Mouse (Mus musculus) Patski (cell line): ENCODE data around the gene Sema3e. TPM values are rescaled to one million over a fixed set of nuclear protein-coding genes. Genes with fewer than 3 reads are reported as not detected.

ENCODE experiments used
- ATAC-seq: fragments of 100-300 bp; one replicate; pipeline ENCODE4 v1.8.0; 2021
- CTCF ChIA-PET: fragments of 350-600 bp; sonication (Branson Sonifier 250); formaldehyde crosslinking; loops from one replicate; lab custom pipeline; 2022; ENCODE audit warnings: inconsistent platforms; lab: Charles Lee
- POLR2A ChIA-PET: fragments of 350-600 bp; sonication (Branson Sonifier 250); formaldehyde crosslinking; loops from one replicate; lab custom pipeline; 2022; ENCODE audit warnings: antibody characterized with exemption, inconsistent platforms; lab: Charles Lee
- DNase-seq: peaks from one replicate; pipeline ENCODE4 v3.0.0-alpha.2; 2011; ENCODE audit warnings: low read depth, low spot score
- H3K27me3 ChIP-seq: fragments of 371-371 bp; one replicate; pipeline ENCODE4 v1.5.1; 2021
- CTCF ChIP-seq: fragments of 100-300 bp; IDR thresholded peaks from one replicate; pipeline ENCODE4 v1.5.1; 2021
- in situ Hi-C: fragments of 300-500 bp; cut with MboI; formaldehyde crosslinking; loops from 3 replicates; pipeline ENCODE4 v1.11.1; 2018; ENCODE audit warnings: low pct_unique_long_range_greater_than_20kb, mixed read lengths
- polyA plus RNA-seq: library from polyadenylated mRNA; unstranded; gene quantifications from one replicate; pipeline ENCODE4 v1.2.3, GENCODE M21; 2021

Sema3e gene
- polyA plus RNA-seq, 1 experiment from 2014 or later = 3.8 TPM

- no peak for TF ChIP-seq CTCF
- POLR2A ChIA-PET = no interaction called here
- DNase-seq (no peak), ATAC-seq (no peak)
- H3K27me3 ChIP-seq = no peaks in the 10 kb centered on the region
- CTCF ChIA-PET = interaction anchor here (1.5 to 2.1 kb wide), 2 partner anchors 9 to 10 kb away, joined by 3 to 6 read pairs; no protein-coding TSS in a partner anchor
- in situ Hi-C loops = no loop called here
These were observed 37.9 kb downstream of the Sema3e start for GRCm38 (mm10) chr5:14062918-14063481.

GRCm38 (mm10) chr5:14073152-14073551 is 48.1 kb downstream of the Sema3e start:
- CTCF ChIA-PET = interaction anchor here (0.7 to 1.6 kb wide), 3 partner anchors 10 to 101 kb away, joined by 3 read pairs; no protein-coding TSS in a partner anchor
- TF ChIP-seq CTCF = no peak
- POLR2A ChIA-PET = no interaction called here
- peak; percentile 48 for DNase-seq
- ATAC-seq = peak; percentile 96
- in situ Hi-C loops = no loop called here
- H3K27me3 ChIP-seq = no peaks in the 10 kb centered on the region

GRCm38 (mm10) chr5:14088100-14088499 is 63.0 kb downstream of the Sema3e start:
- in situ Hi-C loops = no loop called here
- no peaks in the 10 kb centered on the region for H3K27me3 ChIP-seq
- ATAC-seq (no peak), DNase-seq (no peak)
- CTCF ChIA-PET = interaction anchor here (1.3 kb wide), 1 partner anchor 15 kb away, joined by 3 read pairs; no protein-coding TSS in a partner anchor
- TF ChIP-seq CTCF = no peak
- POLR2A ChIA-PET = no interaction called here

- peak; percentile 75 for ATAC-seq
- ChIA-PET POLR2A (no interaction called here), CTCF (interaction anchor here (1.0 to 2.2 kb wide), 4 partner anchors 17 to 128 kb away, joined by 3 to 7 read pairs (median 4); no protein-coding TSS in a partner anchor)
- peak; percentile 53 for DNase-seq
- H3K27me3 ChIP-seq = no peaks in the 10 kb centered on the region
- in situ Hi-C loops = no loop called here
- no peak for TF ChIP-seq CTCF
These were observed 65.0 kb downstream of the Sema3e start for GRCm38 (mm10) chr5:14089875-14090608.

GRCm38 (mm10) chr5:14090609-14090969 is 65.5 kb downstream of the Sema3e start:
- in situ Hi-C loops = no loop called here
- peak; percentile 61 for ATAC-seq
- no peaks in the 10 kb centered on the region for H3K27me3 ChIP-seq
- ChIA-PET CTCF (interaction anchor here (1.0 to 2.2 kb wide), 5 partner anchors 17 to 128 kb away, joined by 3 to 7 read pairs (median 5); no protein-coding TSS in a partner anchor), POLR2A (no interaction called here)
- DNase-seq = no peak
- TF ChIP-seq CTCF = no peak

GRCm38 (mm10) chr5:14092262-14092776 is 67.2 kb downstream of the Sema3e start:
- ChIA-PET CTCF (interaction anchor here (0.7 to 2.2 kb wide), 4 partner anchors 9 to 178 kb away, joined by 3 to 7 read pairs (median 4); no protein-coding TSS in a partner anchor), POLR2A (no interaction called here)
- DNase-seq (no peak), ATAC-seq (no peak)
- no peaks in the 10 kb centered on the region for H3K27me3 ChIP-seq
- TF ChIP-seq CTCF = no peak
- in situ Hi-C loops = no loop called here

GRCm38 (mm10) chr5:14096196-14096595 is 71.1 kb downstream of the Sema3e start:
- ATAC-seq = no peak
- DNase-seq = no peak
- no peaks in the 10 kb centered on the region for H3K27me3 ChIP-seq
- ChIA-PET POLR2A (no interaction called here), CTCF (interaction anchor here (1.9 kb wide), 1 partner anchor 10 kb away, joined by 4 read pairs; no protein-coding TSS in a partner anchor)
- no peak for TF ChIP-seq CTCF
- in situ Hi-C loops = no loop called here

- in situ Hi-C loops = no loop called here
- TF ChIP-seq CTCF = no peak
- ChIA-PET CTCF (no interaction called here), POLR2A (no interaction called here)
- ATAC-seq (no peak), DNase-seq (no peak)
- H3K27me3 ChIP-seq = no peaks in the 10 kb centered on the region
These were observed 73.6 kb downstream of the Sema3e start for GRCm38 (mm10) chr5:14098677-14099076.

- POLR2A ChIA-PET = no interaction called here
- no peaks in the 10 kb centered on the region for H3K27me3 ChIP-seq
- DNase-seq (no peak), ATAC-seq (no peak)
- no peak for TF ChIP-seq CTCF
- in situ Hi-C loops = no loop called here
- CTCF ChIA-PET = interaction anchor here (1.5 kb wide), 1 partner anchor 17 kb away, joined by 5 read pairs; no protein-coding TSS in a partner anchor
These were observed 82.3 kb downstream of the Sema3e start for GRCm38 (mm10) chr5:14107365-14107764.

GRCm38 (mm10) chr5:14109001-14109400 is 83.9 kb downstream of the Sema3e start:
- POLR2A ChIA-PET = no interaction called here
- DNase-seq (no peak), ATAC-seq (peak; percentile 37)
- TF ChIP-seq CTCF = no peak
- CTCF ChIA-PET = interaction anchor here (0.6 to 1.5 kb wide), 3 partner anchors 12 to 30 kb away, joined by 3 read pairs; no protein-coding TSS in a partner anchor
- H3K27me3 ChIP-seq = no peaks in the 10 kb centered on the region
- in situ Hi-C loops = no loop called here
